Mouse (Mus musculus): ENCODE measurements around the gene Rsph3b.
"Not testable (repeated sequence)": the region's sequence is repeated elsewhere in the genome, so short reads cannot be mapped to it uniquely, and the experiment has no call there.

Gene Rsph3b

DNA sequence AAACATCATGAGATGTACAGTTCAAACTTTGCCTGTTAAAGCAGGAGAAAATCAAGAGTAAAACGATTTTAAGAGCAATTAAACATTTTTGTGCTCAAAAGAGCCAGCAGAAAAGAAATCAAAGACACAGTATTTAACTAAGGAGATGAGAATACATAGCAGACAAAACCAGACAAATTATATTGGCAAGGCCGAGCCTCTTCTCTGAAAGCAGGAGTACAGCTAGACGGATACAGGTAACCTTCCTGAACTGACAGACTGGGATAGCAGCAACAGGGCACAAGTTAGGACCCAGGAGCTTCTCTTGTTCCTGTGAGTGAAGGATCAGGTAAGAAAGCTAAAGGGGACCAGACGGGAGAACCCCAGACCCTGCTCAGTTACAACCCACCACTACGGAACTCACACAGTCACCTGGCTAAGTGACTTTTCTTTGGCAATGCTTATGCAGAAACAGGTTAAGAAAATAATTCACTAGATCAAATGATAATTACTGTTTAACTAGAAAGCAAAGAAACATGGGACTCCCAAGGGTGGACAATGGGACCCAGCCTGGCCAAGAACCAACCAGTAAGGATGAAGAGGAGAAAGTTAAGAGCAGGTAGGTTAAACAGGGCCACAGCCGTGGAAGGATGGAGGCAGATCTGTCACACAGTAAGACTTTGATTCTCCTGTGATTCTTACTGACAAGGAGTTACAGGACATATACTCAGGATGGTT, 11.2 kb upstream of the Rsph3b start:
- not testable (repeated sequence) for DNase-seq (ENCODE audit: extremely low read depth, low read depth)

DNA sequence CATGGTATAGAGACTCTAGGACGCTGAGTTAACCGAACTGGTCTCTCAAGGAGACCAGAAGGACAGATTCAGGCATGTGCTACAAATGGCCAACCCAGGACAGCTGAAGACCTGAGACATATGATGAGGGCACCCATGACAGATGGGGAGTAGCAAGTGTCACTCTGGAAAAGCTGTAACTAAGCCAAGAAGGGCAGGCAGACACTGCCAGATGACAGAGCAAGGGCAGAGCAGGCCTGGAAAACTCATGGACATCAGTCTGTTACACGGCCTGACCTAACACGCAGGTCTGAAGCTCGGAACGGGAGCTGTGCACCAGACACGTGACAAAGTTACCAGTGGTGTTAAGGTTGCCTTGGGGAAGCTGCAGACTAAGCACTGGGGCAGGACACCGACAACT, 10.4 kb upstream of the Rsph3b start:
- not testable (repeated sequence) for DNase-seq (ENCODE audit: extremely low read depth, low read depth)

GRCm38 (mm10) chr17:6948769-6949228, 317 bp upstream of the Rsph3b start:
- DNase-seq (ENCODE audit: extremely low read depth, low read depth), result peak; percentile 33

DNA sequence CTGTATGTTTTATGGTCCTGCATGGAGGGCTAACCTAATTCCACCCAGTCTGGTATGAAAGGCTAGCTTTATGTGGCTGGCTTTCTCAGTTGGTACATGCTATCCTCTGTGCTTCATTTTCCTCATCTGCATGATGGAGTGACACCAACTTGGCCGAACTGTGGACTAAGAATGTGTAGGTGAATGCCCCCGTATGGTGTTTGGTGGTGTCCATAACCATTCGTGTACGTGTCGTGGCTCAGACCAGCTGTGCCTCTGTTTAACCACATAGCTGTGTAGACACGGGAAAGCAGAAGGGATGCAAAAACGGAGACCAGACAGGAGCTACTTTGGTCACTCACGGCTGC, 872 bp downstream of the Rsph3b start:
- not testable (repeated sequence) for DNase-seq (ENCODE audit: extremely low read depth, low read depth)

GRCm38 (mm10) chr17:6942560-6942959, 5.9 kb downstream of the Rsph3b start:
- not testable (repeated sequence) for DNase-seq (ENCODE audit: extremely low read depth, low read depth)

GRCm38 (mm10) chr17:6931625-6932024, 16.9 kb downstream of the Rsph3b start:
- not testable (repeated sequence) for DNase-seq (ENCODE audit: extremely low read depth, low read depth)

- not testable (repeated sequence) for DNase-seq (ENCODE audit: extremely low read depth, low read depth)
These were observed 28.1 kb downstream of the Rsph3b start for GRCm38 (mm10) chr17:6920351-6920894.

DNA sequence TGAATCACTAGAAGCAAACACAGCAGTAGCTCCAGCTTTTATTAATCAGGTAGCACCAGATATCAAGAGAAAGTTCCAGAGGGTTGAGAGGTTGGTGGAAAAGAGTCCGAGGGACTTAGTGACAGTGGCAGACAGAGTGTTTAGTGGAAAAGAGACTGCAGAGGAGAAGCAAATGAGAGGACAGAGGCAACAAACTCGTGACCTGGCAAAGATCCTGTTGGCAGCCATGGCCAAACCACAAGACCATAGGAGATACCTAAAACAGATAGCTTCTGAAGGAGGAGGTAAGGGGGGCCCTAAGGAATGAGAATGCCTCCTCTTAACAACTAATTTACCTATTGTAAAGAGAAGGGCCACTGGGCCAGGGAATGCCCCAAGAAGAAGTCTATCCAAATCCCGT, 29.1 kb downstream of the Rsph3b start:
- not testable (repeated sequence) for DNase-seq (ENCODE audit: extremely low read depth, low read depth)

GRCm38 (mm10) chr17:6915282-6915681, 33.2 kb downstream of the Rsph3b start:
- not testable (repeated sequence) for DNase-seq (ENCODE audit: extremely low read depth, low read depth)

- DNase-seq (ENCODE audit: extremely low read depth, low read depth), result not testable (repeated sequence)
These were observed 34.4 kb downstream of the Rsph3b start for GRCm38 (mm10) chr17:6914066-6914465.

DNA sequence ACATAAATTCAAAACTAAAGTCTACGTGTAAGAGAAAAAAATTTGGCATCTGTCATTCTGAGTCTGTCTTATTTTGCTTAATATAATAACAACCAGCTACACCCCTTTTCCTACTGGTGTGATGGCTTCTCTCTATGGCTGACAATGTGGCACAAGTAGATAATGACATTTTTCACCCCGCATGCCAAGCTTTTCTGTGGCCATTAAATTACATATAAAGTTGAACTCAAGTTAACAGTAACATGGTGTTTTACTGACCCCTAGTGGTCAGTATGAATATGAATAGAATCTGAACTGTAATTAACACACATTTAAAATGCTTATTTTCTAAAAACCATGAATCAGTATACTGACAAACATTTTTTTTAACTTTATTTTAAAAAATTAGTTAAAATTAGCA, 48.1 kb downstream of the Rsph3b start:
- not testable (repeated sequence) for DNase-seq (ENCODE audit: extremely low read depth, low read depth)

GRCm38 (mm10) chr17:6897996-6898562, 50.4 kb downstream of the Rsph3b start:
- not testable (repeated sequence) for DNase-seq (ENCODE audit: extremely low read depth, low read depth)

GRCm38 (mm10) chr17:6896756-6897155, 51.7 kb downstream of the Rsph3b start:
- no peak for DNase-seq (ENCODE audit: extremely low read depth, low read depth)

DNA sequence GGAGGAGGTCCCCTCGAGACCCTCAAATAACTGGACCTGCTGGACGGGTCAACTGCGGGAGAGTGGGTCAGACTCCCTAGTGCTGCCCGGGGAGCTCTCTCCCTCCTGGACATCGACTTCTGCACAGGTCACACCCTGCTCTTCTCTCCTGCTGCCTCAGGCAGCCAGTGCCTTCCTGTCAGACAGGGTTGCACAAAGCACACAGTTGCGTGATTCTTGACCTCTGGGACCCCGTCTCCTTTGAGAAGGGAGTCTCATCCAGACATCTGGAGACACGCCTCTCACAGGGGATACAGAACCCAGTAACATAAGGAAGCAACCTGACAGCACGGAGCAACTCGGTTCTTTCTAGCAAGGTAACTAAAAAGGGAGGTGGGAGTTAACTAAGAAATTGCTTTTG, 55.1 kb downstream of the Rsph3b start:
- no peak for DNase-seq (ENCODE audit: extremely low read depth, low read depth)

GRCm38 (mm10) chr17:6891966-6892934, 56.2 kb downstream of the Rsph3b start:
- DNase-seq (ENCODE audit: extremely low read depth, low read depth), result peak; percentile 46

GRCm38 (mm10) chr17:6886445-6886844, 62.0 kb downstream of the Rsph3b start:
- DNase-seq (ENCODE audit: extremely low read depth, low read depth), result peak; percentile 12

- DNase-seq (ENCODE audit: extremely low read depth, low read depth), result no peak
These were observed 64.0 kb downstream of the Rsph3b start for GRCm38 (mm10) chr17:6884531-6884930.

DNA sequence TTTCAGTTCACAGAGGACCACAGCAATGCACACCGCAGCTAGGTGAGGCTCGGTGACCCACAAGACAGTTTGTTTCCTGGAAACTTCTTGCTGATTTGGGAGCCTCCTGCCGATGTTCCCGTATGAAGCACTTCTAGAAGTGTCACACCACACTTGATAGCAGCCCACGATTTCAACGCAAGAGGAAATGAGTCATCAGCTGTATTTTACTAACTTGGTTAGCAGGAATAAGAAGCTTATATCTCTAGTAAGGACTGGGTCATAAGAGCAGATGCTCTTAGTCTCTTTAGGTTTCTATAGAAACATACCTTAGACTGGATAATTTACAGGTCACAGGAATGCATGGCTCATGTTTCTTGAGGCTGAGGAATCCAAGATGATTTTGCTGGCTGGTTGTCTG, 67.2 kb downstream of the Rsph3b start:
- DNase-seq (ENCODE audit: extremely low read depth, low read depth), result peak; percentile 21

GRCm38 (mm10) chr17:6871421-6871820, 77.1 kb downstream of the Rsph3b start:
- DNase-seq (ENCODE audit: extremely low read depth, low read depth), result no peak

GRCm38 (mm10) chr17:6868810-6869209, 79.7 kb downstream of the Rsph3b start:
- DNase-seq (ENCODE audit: extremely low read depth, low read depth), result no peak

DNA sequence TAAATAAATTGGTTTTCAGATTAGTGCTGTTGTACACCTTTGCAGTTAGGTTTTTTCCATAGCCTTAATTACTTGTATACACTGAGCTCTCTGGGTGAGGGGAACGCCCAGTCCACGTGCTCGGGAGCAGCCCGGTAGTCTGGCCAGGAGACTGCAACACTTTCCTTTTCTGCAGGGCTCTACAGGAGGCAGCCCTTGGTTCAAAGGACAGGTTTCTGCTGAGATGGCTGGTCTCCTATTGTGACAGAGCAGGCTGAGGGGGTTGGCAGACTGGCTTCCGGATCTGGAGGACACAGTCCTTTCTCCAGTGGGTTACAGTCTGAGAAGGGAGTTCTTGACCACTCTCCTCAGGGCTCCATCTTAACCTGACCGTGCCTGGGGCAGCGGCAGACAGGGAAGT, 80.7 kb downstream of the Rsph3b start:
- DNase-seq (ENCODE audit: extremely low read depth, low read depth), result no peak

DNA sequence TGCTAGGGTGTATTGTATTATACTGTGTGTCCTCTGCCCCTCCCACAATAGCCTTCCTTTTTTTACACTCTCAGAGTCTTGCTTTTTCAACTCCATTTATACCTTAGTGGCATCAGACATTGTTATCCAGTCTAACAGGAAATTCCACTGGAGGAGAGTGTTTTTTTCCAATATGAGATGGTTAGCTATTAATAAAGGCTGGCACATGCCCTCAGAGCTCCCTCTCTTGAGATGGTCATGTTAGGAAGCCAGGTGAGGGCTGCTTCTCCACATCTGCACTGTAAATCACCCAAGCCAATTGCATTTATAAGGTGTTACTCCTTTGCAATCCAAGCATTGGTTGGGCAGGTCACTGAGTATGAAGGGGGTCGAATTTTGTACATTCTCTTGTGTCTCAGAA, 81.9 kb downstream of the Rsph3b start:
- DNase-seq (ENCODE audit: extremely low read depth, low read depth), result no peak

Measured in MEL-GATA-1-ER (cell line).